Mouse (Mus musculus): ENCODE data around the gene Sh2d7.

- no peak for TF ChIP-seq CHD2 (IDR thresholded peaks at IDR 0.05; ENCODE audit: low read depth, low read length)
- no peak for TF ChIP-seq MAFK (IDR thresholded peaks at IDR 0.05; ENCODE audit: insufficient read depth, low read depth, low read length)
- TF ChIP-seq ZNF384 (IDR thresholded peaks at IDR 0.05; ENCODE audit: low read depth, low read length): no peak
Measured at GRCm38 (mm10) chr9:54583712-54584111, 44.9 kb downstream of the Sh2d7 start.
